Mouse (Mus musculus) hindbrain, postnatal 0 days (tissue): Measurements from ENCODE around the gene Glycam1. TPM values are rescaled to one million over a fixed set of nuclear protein-coding genes. Genes with fewer than 3 reads are reported as not detected.
A peak's percentile ranks its signal among the peaks of the same experiment; 100 is the strongest.

Source experiments
- ATAC-seq: fragments of 200-750 bp; cut with Nextera tagmentation; 2 replicates; pipeline ENCODE4 v1.8.0; 2017; ENCODE audit warnings: mild to moderate bottlenecking, moderate TSS enrichment, moderate library complexity
- DNase-seq: peaks from one replicate; pipeline ENCODE4 v3.0.0-alpha.2; 2015; ENCODE audit warnings: low spot score
- H3K27ac ChIP-seq: fragments of 300-500 bp; sonication (generic); 2 replicates; pipeline ENCODE4 v1.5.1; 2014; ENCODE audit warnings: mild to moderate bottlenecking
- H3K27me3 ChIP-seq: fragments of 300-500 bp; sonication (generic); 2 replicates; pipeline ENCODE4 v1.6.1; 2014; ENCODE audit warnings: low read length, mixed read lengths; ENCODE audit not compliant: insufficient read depth
- H3K36me3 ChIP-seq: fragments of 300-500 bp; sonication (generic); 2 replicates; pipeline ENCODE4 v1.6.1; 2014; ENCODE audit warnings: low read length, mixed read lengths; ENCODE audit not compliant: insufficient read depth
- H3K4me1 ChIP-seq: fragments of 300-500 bp; sonication (generic); 2 replicates; pipeline ENCODE4 v1.6.1; 2014; ENCODE audit warnings: antibody characterized with exemption, low read length, mixed read lengths; ENCODE audit not compliant: insufficient read depth
- H3K4me2 ChIP-seq: fragments of 300-500 bp; sonication (generic); 2 replicates; pipeline ENCODE4 v1.6.1; 2014; ENCODE audit warnings: low read depth, mild to moderate bottlenecking, low read length, moderate library complexity, mixed read lengths
- H3K4me3 ChIP-seq: fragments of 300-500 bp; sonication (generic); 2 replicates; pipeline ENCODE4 v1.5.1; 2014; ENCODE audit warnings: low read length
- H3K9ac ChIP-seq: fragments of 300-500 bp; sonication (generic); replicated peaks from 2 replicates; pipeline ENCODE4 v1.6.1; 2014; ENCODE audit warnings: mild to moderate bottlenecking, low read length, moderate library complexity, mixed read lengths
- H3K9me3 ChIP-seq: fragments of 300-500 bp; sonication (generic); 2 replicates; pipeline ENCODE4 v1.6.1; 2016; ENCODE audit warnings: low read length, mixed read lengths
- CTCF ChIP-seq: IDR thresholded peaks from 2 replicates; pipeline ENCODE4 v1.5.1; 2016; ENCODE audit warnings: antibody characterized with exemption, control low read depth, low read depth
- WGBS: fragments of 180-500 bp; shearing (Covaris S2); extraction: QIAGEN DNeasy Blood & Tissue Kit; methylation state at CpG from one replicate; pipeline ENCODE4 v1.1.7; 2014; 5-methylcytosine and 5-hydroxymethylcytosine counted together
- polyA plus RNA-seq: library from polyadenylated mRNA; unstranded; fragments of >200 nt; fragmentation: Nextera tagmentation; extraction: Ambion mirVana; gene quantifications from 2 replicates; pipeline ENCODE4 v1.2.1, GENCODE M21; 2015
- total RNA-seq: library from RNA; depleted of rRNA; stranded (reverse); fragments of >200 nt; gene quantifications from 2 replicates; pipeline ENCODE4 v1.2.3, GENCODE M21; 2014; rRNA removed

Glycam1 gene
- total and polyA plus RNA-seq, 2 experiments from 2014 or later = not detected

DNA sequence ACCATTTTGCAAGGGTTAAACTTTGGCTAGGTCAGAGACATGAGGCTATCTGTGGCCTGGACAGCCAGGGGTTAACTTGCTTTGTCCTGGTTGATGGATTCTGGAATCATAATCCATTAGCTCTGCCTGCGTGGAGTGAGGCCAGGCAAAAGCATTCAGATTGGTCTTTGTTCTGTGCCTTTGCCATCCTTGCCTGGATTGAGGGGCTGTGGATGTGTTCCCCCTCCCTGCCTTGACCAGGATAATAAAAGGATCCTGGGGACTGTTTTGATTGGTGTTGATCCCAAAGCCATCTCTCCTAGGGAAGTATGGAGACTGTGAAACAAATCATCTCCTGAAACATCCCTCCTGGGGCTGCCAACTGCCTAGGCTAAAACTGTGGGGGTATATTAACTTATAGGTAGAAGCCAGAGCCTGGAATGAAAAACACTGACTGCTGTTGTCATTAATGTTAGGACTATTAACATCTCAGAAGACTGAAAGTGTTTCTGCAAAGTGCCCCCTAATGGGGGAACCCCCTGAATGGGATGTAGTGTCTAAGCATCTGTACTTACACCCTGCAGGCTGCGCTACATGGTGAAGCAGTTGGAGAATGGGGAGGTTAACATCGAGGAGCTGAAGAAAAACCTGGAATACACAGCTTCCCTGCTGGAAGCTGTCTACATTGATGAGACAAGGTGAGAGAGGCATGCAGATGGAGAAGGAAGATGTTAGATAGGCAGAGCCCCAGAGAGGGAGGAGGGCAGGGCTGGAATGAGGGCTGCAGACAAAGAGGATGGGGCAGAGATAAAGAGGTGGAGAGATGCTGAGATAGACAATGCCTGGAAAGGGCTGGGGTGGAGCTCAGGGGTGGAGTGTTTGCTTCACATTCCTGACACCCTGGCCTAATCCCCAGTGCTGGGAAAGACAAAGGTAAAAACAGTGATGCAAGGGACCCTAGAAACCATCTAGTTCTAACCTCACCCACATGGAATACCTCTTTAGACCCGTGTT is 45.2 kb downstream of the Glycam1 start:
- H3K4me3 ChIP-seq = no peak overlapping the region
- no peaks in the 10 kb centered on the region for H3K27me3 ChIP-seq
- TF ChIP-seq CTCF = peak; percentile 19; the same call in 1 of the 2 replicates
- H3K27ac ChIP-seq = peak overlapping the region; percentile 85
- WGBS = 11% methylated on average over 4 of the region's 4 CpGs
- H3K4me1 ChIP-seq = peaks cover 38% of the 10 kb centered on the region
- H3K4me2 ChIP-seq = peak overlapping the region; percentile 19
- H3K9ac ChIP-seq = peak overlapping the region; percentile 15; the same call in 1 of the 2 replicates
- H3K9me3 ChIP-seq = no peaks in the 10 kb centered on the region
- DNase-seq = peak; percentile 80
- H3K36me3 ChIP-seq = peaks cover 13% of the 10 kb centered on the region; the same call in 1 of the 2 replicates
- ATAC-seq = peak; percentile 71

DNA sequence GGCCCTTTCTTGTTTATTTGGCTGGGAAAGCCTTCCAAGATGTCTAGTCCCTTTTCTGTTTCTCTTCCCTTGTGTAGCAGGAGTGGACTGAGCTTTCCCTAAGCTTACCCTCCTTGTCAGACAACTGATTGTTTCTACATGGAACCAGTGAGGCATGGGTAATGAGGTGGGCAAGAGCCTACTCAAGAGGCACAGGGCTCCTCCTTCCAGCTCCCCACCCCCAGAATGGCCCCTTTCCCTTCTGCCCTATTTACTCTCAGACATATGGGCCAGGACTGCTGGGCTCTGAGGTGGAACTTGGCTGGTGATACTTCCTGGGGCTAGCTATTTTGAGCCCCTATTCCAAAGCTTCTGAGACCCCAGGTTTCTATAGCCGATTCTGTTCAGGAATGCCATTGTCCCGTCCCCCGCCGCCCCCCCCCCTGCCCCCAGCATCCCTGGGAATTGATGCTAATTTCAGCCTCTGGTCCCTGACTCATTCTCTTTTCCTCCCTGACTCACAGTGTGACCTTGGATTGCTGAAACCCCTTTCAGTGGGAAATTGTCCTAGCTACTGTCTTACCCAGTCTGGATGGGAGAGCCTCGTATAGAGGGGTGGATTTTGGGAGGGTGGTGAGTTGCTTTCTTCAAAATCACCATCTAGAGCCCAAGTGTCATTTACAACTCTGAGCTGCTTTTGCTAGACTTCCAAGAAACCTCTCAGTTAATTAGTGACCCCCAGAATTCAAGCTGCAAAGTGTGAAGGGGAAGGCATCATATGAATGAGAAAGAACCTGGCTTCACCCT is 46.1 kb downstream of the Glycam1 start:
- ATAC-seq = peak; percentile 67
- DNase-seq = peak; percentile 81
- Histone ChIP-seq H3K9ac (peak overlapping the region; percentile 15), H3K36me3 (peaks cover 10% of the 10 kb centered on the region; the same call in 1 of the 2 replicates), H3K4me1 (peaks cover 42% of the 10 kb centered on the region), H3K27me3 (no peaks in the 10 kb centered on the region), H3K9me3 (no peaks in the 10 kb centered on the region), H3K4me3 (no peak overlapping the region), H3K4me2 (peak overlapping the region; percentile 19), H3K27ac (peak overlapping the region; percentile 85)
- TF ChIP-seq CTCF = no peak
- WGBS = 1% methylated on average over 5 of the region's 5 CpGs

DNA sequence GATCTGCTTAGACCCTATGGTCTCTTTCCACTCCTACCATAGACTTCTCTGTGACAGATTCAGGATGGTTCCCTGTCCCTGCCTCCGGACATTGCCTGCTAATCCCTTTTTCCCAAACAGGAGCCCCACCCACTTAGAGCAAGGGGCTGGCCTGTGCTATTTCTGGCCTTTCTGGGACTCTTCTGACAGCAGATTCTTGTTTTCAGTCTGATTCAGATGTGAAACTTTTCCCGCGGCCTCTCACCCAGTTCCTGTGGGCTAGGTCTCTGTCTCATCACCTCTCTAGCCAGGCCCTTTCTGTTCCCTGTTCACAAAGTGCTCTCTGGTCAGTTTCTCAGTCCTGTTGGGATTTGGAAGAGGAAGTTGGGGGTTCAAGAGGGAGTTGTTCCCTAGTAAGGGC is 50.0 kb downstream of the Glycam1 start:
- Histone ChIP-seq H3K4me1 (peaks cover 44% of the 10 kb centered on the region), H3K9me3 (no peaks in the 10 kb centered on the region), H3K4me2 (peak overlapping the region; percentile 40), H3K4me3 (no peak overlapping the region), H3K9ac (no peak overlapping the region), H3K27ac (peak overlapping the region; percentile 49; the same call in 1 of the 2 replicates), H3K36me3 (no peaks in the 10 kb centered on the region), H3K27me3 (no peaks in the 10 kb centered on the region)
- TF ChIP-seq CTCF = no peak
- ATAC-seq = no peak
- no peak for DNase-seq
- 39% methylated on average over 3 of the region's 3 CpGs for WGBS

DNA sequence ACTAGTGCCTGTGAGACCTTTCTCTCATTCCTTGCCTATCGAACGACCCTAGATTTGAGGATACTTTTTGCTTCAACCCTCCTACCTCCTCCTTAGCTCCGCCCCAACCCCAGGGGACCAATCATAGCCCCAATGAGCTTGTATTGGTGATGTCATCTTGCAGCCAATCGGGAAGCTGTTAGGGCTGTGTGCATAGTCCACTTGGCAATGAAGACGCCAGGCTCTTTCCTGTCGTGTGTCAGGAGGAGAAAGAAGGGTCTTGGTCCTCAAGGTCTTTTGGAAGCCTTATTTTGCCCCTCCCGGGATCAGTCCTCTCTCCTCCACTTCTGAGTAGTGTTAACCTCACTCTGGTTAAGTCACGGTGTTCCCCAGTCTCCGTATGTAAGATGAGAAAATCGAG is 50.8 kb downstream of the Glycam1 start:
- no peak overlapping the region; the same call in 1 of the 2 replicates for H3K9ac ChIP-seq
- H3K27me3 ChIP-seq = no peaks in the 10 kb centered on the region
- H3K36me3 ChIP-seq = no peaks in the 10 kb centered on the region
- peak overlapping the region; percentile 80; the same call in 1 of the 2 replicates for H3K27ac ChIP-seq
- peak overlapping the region; percentile 40 for H3K4me2 ChIP-seq
- WGBS = under 1% methylated on average over 10 of the region's 10 CpGs
- peaks cover 41% of the 10 kb centered on the region for H3K4me1 ChIP-seq
- TF ChIP-seq CTCF = no peak
- peak overlapping the region; percentile 4 for H3K4me3 ChIP-seq
- DNase-seq (peak; percentile 98), ATAC-seq (peak; percentile 96)
- no peaks in the 10 kb centered on the region for H3K9me3 ChIP-seq

DNA sequence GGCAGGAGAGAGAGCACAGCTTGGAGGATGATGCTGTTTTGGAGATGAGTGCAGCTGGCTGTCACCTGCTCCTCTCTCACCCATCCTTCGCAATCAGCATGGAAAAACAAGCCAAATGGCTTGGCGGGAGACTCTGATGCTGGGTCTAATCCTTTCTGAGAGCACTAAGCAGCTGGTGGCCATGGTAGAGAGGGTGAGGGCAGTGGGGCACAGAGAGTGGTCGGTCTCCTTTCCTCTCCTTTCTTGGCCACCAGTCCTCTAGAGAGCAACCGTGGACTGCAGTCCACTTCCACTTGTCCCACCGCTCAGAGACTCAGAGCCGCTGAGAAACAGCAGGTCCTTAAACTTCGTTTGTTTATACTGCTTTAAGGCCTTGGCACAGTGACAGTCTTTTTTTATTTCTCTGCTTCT is 51.3 kb downstream of the Glycam1 start:
- Histone ChIP-seq H3K27me3 (no peaks in the 10 kb centered on the region), H3K27ac (peak overlapping the region; percentile 80), H3K4me1 (peaks cover 39% of the 10 kb centered on the region), H3K36me3 (no peaks in the 10 kb centered on the region), H3K9me3 (no peaks in the 10 kb centered on the region), H3K4me3 (peak overlapping the region; percentile 4), H3K4me2 (peak overlapping the region; percentile 40), H3K9ac (0 out of 2 replicates have a peak overlapping the region, but pooled peaks have one; percentile 30)
- 3% methylated on average over 7 of the region's 7 CpGs for WGBS
- DNase-seq = peak; percentile 53
- TF ChIP-seq CTCF = no peak
- peak; percentile 50 for ATAC-seq

Other genes with a start within 250 kb of the Glycam1 start
- 20.6 and 25.8 TPM in 2 replicates for gene Zfp385a, start 225.0 kb downstream of the Glycam1 start, total RNA-seq
- 19.8 and 23.1 TPM in 2 replicates for gene Zfp385a, start 225.0 kb downstream of the Glycam1 start, polyA plus RNA-seq
- 8.2 and 8.3 TPM in 2 replicates for gene Itga5, start 198.3 kb downstream of the Glycam1 start, total RNA-seq
- 4.9 and 5.0 TPM in 2 replicates for gene Itga5, start 198.3 kb downstream of the Glycam1 start, polyA plus RNA-seq
- gene Gtsf1, start 134.6 kb downstream of the Glycam1 start, total RNA-seq = not detected in 2 replicates
- 0.26 and 0.65 TPM in 2 replicates for gene Gtsf1, start 134.6 kb downstream of the Glycam1 start, polyA plus RNA-seq
- not detected in 2 replicates for gene Gtsf2, start 116.6 kb downstream of the Glycam1 start, total RNA-seq
- 2.1 and 2.3 TPM in 2 replicates for gene Gtsf2, start 116.6 kb downstream of the Glycam1 start, polyA plus RNA-seq
- 4.7 and 5.5 TPM in 2 replicates for gene Nckap1l, start 111.3 kb downstream of the Glycam1 start, total RNA-seq
- gene Nckap1l, start 111.3 kb downstream of the Glycam1 start, polyA plus RNA-seq = 2.5 TPM in 2 replicates
- 116 and 127 TPM in 2 replicates for gene Pde1b, start 62.0 kb downstream of the Glycam1 start, total RNA-seq
- 67.2 and 67.6 TPM in 2 replicates for gene Pde1b, start 62.0 kb downstream of the Glycam1 start, polyA plus RNA-seq
- gene Ppp1r1a, start 27.1 kb downstream of the Glycam1 start, total RNA-seq = 111 and 122 TPM in 2 replicates
- 196 and 197 TPM in 2 replicates for gene Ppp1r1a, start 27.1 kb downstream of the Glycam1 start, polyA plus RNA-seq
- gene Mucl1, start 190.4 kb upstream of the Glycam1 start, total RNA-seq = not detected in 2 replicates
- not detected in 2 replicates for gene Mucl1, start 190.4 kb upstream of the Glycam1 start, polyA plus RNA-seq